Mouse (Mus musculus) heart, adult 18-20 months (tissue): ENCODE measurements around the gene Eno3. TPM values are rescaled to one million over a fixed set of nuclear protein-coding genes. Genes with fewer than 3 reads are reported as not detected.

Source experiments
- microRNA-seq, 2 experiments: library from miRNA; unstranded; fragments of <30 nt; microRNA quantifications; one replicate each; pipeline ENCODE4 v1.2.0; 2022
- total RNA-seq, 2 experiments: library from RNA; stranded (reverse); gene quantifications; 2 replicates each; pipeline ENCODE4 v1.2.3; 2021

The Eno3 gene
- total RNA-seq, 2 experiments from 2014 or later, result 1,596 to 1,839 TPM

Small RNA genes lying within 50 kb of the gene (microRNA-seq; reads per million reads assigned to microRNA genes)
- 1.1 to 1.4 reads per million in 2 experiments for gene Mir6925

Other genes starting within 250 kb of the Eno3 start
- 10 to 100 TPM; 19.0 to 19.3 TPM for gene Pelp1, start 247.2 kb upstream of the Eno3 start, total RNA-seq
- gene Arrb2, start 224.6 kb upstream of the Eno3 start, total RNA-seq, result 10 to 100 TPM; 11.3 to 12.5 TPM
- 1 to 10 TPM; 7.5 to 8.2 TPM for gene Med11, start 205.3 kb upstream of the Eno3 start, total RNA-seq
- 1 to 10 TPM; 1.7 to 2.8 TPM for gene Zmynd15, start 197.8 kb upstream of the Eno3 start, total RNA-seq
- gene Cxcl16, start 197.2 kb upstream of the Eno3 start, total RNA-seq, result 1 to 10 TPM; 8.3 to 9.9 TPM
- gene Tm4sf5, start 152.0 kb upstream of the Eno3 start, total RNA-seq, result 1 to 10 TPM; 1.4 to 2.4 TPM
- not detected for gene Vmo1, start 142.6 kb upstream of the Eno3 start, total RNA-seq
- gene Gltpd2, start 138.0 kb upstream of the Eno3 start, total RNA-seq, result not detected
- gene Psmb6, start 131.8 kb upstream of the Eno3 start, total RNA-seq, result 100 to 1,000 TPM; 226 to 256 TPM
- not detected for gene Gm40193, start 124.3 kb upstream of the Eno3 start, total RNA-seq
- gene Pld2, start 117.1 kb upstream of the Eno3 start, total RNA-seq, result 1 to 10 TPM; 5.9 to 6.1 TPM
- 10 to 100 TPM; 41.3 to 48.0 TPM for gene Mink1, start 94.3 kb upstream of the Eno3 start, total RNA-seq
- gene 4930544D05Rik, start 41.4 kb upstream of the Eno3 start, total RNA-seq, result not detected
- not detected for gene Chrne, start 38.0 kb upstream of the Eno3 start, total RNA-seq
- gene Gp1ba, start 18.1 kb upstream of the Eno3 start, total RNA-seq, result under 1 TPM; 0.21 to 0.35 TPM
- gene Rnf167, start 10.0 kb upstream of the Eno3 start, total RNA-seq, result 10 to 100 TPM; 51.4 to 63.0 TPM
- 100 to 1,000 TPM; 619 to 711 TPM for gene Slc25a11, start 9.7 kb upstream of the Eno3 start, total RNA-seq
- 100 to 1,000 TPM; 303 to 305 TPM for gene Pfn1, start 2.6 kb upstream of the Eno3 start, total RNA-seq
- 10 to 100 TPM; 89.3 to 93.9 TPM for gene Spag7, start 12.2 kb downstream of the Eno3 start, total RNA-seq
- 10 to 100 TPM; 34.0 to 36.9 TPM for gene Camta2, start 30.9 kb downstream of the Eno3 start, total RNA-seq
- gene Inca1, start 43.0 kb downstream of the Eno3 start, total RNA-seq, result 1 to 10 TPM; 6.1 to 7.7 TPM
- 100 to 1,000 TPM; 469 to 485 TPM for gene Kif1c, start 43.3 kb downstream of the Eno3 start, total RNA-seq
- gene Zfp3, start 107.0 kb downstream of the Eno3 start, total RNA-seq, result 1 to 10 TPM; 7.5 to 7.7 TPM
- 1 to 10 TPM in 1 of 2 experiments, under 1 TPM in 1; 0.42 to 1.1 TPM for gene Scimp, start 155.4 kb downstream of the Eno3 start, total RNA-seq
- gene Rabep1, start 187.6 kb downstream of the Eno3 start, total RNA-seq, result 10 to 100 TPM; 37.6 to 39.0 TPM